Mouse (Mus musculus): ENCODE data around the gene Iqck.

The Iqck gene

DNA sequence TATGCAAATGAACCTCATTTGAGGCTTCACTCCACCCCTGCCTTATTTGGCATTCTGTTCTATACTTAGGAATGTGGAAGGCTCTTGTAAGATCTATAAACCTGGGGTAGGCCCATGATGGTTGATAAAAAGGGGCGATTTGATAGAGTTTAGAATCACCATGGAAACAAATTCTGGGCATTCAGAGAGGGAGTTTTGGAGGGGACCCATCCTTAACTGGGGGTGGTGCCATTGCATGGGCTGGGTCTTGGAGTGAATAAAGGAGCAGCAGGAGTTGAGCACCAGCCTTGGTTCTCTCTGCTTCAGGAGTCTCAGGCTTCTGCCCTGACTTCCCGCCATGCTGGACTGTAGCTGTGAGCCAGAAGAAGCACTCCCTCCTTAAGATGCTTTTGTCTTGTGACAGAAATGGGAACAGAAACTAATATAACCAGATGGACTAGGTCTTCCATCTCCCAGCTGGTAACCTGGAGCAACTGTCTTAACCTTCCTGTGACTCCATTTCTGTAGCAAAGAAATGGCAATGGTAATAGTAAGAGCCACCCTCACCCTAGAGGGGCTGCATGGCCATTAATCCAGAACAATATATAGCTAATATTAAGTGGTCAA lies 93.2 kb downstream of the Iqck start:
- no peak for DNase-seq (ENCODE audit: low spot score in 2 of 2)

DNA sequence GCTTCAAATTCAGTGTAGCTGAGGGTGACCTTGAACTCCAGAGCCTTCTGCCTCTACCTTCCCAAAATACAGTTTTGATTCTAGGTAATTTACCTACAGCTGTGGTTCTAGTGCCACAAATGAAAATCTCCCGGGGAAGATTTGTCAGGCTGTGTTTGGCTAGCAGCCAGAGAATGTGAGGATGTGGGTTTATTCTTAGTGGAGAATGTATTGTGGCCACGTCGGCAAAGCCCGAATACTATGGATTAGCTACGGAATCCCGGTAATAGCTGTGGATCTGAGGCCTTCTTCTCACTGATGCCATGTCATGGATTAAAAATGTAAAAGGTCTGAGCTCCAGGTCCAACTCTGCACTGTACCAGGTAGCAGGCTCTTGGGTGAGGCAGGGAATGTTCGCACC lies 94.2 kb downstream of the Iqck start:
- no peak for DNase-seq (ENCODE audit: low spot score in 2 of 2)

DNA sequence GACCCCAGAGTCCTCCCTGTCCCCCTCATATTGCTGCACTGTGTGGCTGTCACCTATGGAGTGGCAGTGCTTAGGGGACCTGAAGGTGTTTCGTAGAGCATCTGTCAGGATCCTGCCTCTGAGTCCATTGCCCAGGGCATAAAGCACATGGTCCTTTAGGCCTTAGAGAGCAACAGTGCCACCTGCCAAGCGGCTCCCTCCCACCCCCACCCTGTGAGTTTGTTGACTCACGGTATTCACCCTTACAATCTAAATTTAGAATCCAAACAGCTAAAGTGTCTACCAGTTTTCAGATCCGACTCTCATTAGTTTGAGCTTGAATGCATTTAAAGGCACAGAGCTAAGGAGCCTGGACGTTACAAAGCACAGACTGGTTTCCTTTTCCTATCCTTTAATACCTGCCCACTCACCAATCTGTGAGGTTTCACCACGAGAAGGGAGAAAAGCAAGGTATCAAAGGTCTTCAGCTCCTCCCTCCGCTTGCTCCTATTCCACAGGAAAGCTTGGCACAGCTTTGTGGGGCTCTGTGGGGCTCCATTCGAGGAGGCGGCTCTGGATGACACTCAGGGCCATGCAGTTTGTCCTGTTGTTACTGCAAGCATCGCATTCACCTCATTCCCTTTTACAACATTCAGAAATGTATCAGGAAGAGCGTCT lies 98.2 kb downstream of the Iqck start:
- no peak for DNase-seq (ENCODE audit: low spot score in 2 of 2)

DNA sequence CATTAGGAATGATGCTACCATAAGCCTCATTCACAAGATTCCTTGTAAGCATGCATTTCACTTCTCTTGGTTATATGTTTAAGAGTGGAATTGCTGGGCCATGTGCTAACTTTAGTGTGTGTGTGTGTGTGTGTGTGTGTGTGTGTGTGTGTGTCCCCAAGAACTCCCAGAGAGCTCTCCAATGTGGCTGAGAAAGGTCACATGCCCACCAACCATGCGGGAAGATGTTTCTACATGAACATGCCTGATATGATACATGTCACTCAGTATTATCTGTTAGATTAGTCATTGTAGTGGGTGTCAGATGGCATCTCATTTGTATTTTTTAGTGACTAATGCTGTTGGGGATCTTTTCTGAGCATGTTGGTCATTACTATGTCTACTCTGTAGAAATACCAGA lies 99.4 kb downstream of the Iqck start:
- no peak for DNase-seq (ENCODE audit: low spot score in 2 of 2)

DNA sequence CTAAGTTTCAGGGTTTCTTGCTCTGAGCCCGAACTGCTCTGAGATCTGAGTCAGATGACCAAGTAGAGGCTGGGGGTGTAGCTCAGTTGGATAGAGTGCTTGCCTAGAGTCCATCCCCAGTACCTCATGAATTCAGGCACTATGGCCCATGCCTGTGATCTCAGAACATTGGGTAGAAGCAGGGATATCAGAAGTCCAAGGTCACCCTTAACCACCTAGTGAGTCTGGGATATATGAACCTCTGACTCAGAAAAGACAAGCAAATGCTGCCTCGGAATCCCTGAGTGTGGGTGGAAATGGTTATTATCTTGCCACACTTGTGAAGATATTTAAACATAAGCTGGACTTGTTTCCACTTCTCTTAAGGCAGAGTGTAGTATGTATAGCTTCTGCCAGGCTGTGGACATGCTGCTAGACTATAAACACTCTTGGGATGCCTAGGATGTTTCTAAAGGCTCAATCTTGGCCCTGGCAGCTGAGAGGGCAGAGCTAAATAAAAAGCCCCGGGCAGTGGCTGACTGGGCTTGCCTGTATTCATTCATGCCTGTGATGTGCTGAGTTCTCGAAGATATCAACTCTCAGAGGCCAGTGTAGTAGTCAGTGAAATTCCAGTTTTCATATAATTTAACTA lies 101.2 kb downstream of the Iqck start:
- no peak for DNase-seq (ENCODE audit: low spot score in 2 of 2)

DNA sequence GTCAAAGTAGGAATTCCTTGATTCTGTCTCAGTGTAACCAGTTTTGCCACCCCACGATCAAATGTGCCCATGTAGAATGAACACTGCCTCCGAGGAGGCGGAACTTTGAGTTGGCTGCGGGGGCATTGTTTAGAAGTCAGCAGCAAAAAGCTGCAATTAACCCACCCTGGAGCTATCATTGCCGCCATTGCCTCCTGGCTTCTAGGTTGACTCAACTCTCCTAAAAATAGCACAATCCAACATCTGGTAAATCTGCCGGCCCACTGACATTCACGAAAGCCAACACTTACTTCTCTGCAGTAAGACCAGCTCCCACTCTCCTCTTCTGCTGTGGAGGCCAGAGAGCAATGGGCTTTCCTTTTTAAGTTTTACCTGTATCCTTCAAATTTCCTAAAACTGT lies 103.7 kb downstream of the Iqck start:
- no peak for DNase-seq (ENCODE audit: low spot score in 2 of 2)

DNA sequence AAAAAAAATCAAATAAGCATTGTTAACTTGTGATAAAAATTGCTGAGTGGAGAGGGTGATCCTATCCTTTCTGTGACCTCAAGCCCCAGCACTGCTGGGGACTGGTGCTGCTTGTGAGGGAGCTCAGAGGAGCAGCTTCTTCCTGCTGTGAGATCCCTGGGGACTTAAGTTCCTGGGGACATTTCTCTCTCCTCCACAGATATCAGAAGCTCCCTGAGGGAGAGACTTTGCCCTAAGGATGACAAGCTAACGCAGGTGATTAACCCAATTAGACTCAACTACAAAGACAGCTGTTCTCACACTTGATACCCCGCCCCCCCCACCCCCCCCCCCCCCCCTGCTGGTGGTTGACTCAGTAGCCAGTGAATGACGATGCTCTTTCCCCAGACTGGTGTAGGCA lies 109.2 kb downstream of the Iqck start:
- no peak for DNase-seq (ENCODE audit: low spot score in 2 of 2)

DNA sequence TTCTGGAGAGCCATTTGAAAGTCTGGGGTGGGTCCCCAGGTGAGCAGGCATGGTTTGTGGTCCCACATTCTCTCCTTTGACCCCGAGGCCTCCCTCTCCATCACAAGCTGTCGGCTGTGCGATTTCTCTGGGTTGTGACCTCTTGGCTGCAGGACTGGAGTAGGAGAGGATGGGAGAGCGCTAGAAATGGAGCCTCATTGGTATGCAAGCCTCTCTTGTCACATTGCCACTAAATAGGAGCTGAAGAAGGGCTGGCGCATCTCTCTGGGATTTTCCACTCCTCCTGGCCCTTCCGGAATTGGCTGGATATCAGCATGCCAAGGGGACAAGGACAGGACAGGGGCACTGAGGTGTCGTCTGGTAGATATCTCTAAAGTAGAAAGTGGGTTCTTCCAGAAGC lies 109.6 kb downstream of the Iqck start:
- DNase-seq (ENCODE audit: low spot score in 2 of 2), result no peak

DNA sequence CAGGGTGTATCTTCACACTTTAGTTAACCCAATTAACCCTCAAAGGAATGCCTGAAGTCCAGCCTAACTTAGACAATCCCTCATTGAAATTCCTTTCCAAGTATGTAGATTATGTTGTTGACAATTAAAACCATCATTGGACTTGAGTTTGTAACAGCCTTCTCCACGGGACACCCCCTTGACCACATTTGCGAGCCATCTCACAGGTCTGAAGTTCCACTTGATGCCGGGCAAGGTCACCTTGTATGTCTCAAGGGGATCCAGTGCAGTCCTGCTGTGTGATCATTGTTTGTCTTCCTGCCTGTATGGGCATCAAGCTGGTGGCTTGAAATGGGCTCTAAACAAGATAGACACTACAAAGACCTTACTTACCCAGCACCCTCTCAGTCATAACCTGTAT lies 113.3 kb downstream of the Iqck start:
- DNase-seq (ENCODE audit: low spot score in 2 of 2), result no peak

DNA sequence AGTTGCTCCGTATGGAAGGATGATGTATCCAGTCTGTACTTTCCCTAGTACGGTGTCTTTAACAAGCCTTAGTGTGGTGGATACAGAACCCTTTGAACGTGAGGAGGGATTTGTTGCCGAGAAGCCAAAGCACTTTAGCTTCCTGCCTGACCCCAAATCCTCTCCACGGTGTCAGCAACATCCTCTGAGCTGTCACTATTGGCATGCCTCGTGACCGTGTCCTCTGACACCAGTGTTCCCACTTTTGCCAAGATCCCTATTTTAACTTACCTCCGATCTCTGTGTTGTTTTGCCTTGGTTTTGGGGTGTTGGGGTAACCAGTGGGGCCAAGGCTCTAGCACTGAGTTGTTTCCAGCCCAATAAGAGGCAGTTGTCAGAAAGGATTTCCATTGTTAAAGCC lies 115.9 kb downstream of the Iqck start:
- no peak for DNase-seq (ENCODE audit: low spot score in 2 of 2)

DNA sequence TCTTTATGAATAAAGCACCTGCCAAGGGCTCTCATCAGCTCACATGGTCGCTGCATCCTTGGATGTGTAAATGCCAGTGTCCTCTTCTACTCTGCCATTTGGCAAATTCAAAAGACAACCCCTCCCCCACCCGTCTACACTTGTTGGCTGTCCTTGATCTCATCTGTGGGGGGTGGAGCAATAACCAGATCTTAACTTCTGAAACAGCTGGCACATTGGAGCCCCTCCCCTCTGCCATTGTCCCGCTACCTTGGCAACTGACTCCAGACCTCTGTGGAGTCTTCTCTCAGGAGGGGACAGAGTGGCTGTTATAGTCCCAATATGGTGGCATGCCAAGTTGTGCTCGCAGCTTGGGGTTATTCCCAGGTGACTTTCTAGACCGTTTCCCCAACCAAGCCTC lies 116.8 kb downstream of the Iqck start:
- DNase-seq (ENCODE audit: low spot score in 2 of 2), result no peak

DNA sequence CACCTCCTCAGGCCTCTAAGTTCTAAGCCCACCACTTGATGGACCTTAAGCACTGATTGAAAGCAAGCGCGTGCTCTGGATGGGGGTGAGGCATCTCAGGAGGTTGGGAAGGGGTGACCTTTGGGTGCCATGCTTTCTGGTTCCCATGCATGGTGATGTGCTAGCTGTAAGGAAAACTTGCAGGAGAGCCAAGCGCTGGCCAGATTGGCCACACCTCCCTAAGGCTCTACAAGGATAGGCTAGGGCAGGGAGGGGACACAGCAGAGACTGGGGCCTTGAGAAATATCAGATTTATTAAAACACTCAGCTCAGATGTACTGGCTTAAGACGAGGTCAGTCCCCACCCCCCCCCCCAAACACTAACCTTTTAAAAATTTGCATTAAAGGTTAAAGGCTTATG lies 117.8 kb downstream of the Iqck start:
- DNase-seq (ENCODE audit: low spot score in 2 of 2), result no peak

DNA sequence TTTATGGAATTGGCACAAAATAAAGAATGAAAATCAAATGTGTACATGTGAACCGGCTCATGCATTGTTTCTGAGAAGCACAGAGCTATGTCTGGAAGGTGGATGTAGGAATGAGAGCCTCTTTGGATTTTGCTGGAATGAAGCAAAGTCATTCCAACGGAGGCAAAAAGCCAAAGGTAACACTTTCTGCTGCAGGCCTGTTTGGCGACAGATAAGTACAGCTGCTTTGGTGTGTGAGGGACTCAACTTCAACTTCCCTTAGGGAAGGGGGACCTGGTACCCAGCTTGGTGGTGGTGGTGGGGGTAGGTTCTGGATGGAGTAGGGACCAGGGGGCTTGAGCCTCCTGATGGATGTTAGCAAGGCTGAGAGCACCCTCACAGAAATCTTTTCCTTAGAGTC lies 120.3 kb downstream of the Iqck start:
- DNase-seq (ENCODE audit: low spot score in 2 of 2), result no peak

DNA sequence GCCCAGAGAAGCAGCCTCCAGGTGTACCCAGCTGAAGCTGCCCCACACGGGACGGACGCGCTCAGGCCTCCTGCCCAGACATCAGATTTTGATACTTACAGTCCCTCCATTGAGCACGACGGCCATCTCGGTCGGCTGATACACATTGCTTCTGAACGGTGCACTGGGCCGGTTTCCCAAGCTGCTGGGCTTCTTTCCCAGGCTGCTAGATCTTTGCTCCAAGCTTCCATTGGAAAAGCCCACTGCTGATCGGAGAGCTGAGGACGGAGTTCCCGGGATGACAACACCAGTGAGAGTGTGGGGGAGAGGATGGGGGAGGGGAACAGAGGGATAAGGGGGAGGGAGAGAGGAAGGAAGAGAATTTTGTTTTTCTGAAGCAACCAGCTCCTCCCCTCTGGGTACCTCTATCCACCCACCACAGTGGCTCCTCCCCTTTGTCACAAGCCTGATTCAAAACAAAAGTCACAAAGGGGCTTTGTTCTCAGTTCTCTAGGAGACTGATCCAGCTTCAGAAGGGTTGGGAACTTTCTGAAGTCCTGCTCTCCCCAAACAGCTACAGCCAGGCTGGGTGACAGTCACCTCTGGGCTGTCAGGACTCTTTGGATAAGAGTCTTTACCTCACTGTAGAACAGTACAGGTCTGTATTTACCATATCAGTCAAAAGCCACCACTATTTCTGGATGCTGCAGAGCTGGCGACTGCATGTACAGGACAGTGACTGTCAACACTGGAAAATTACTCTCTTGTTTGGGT lies 121.0 kb downstream of the Iqck start:
- DNase-seq (ENCODE audit: low spot score in 2 of 2), result no peak

DNA sequence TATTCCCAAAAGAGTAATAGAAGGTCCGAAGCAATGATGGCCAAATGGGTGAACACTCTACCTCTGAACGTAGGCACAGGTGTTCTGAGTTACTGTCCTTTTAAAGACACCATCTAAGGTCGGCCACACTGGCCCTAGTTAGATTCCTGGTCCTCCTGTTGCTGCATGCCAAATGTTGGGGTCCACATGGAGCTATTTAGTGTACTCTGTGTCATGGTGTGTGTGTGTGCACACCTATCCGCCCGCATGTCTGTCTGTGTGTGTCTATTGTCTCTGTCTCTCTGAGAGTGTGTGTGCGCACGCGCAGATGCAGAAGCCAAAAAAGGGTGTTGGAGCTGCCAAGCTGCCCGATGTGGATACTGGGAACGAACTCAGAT lies 121.6 kb downstream of the Iqck start:
- DNase-seq (ENCODE audit: low spot score in 2 of 2), result no peak

DNA sequence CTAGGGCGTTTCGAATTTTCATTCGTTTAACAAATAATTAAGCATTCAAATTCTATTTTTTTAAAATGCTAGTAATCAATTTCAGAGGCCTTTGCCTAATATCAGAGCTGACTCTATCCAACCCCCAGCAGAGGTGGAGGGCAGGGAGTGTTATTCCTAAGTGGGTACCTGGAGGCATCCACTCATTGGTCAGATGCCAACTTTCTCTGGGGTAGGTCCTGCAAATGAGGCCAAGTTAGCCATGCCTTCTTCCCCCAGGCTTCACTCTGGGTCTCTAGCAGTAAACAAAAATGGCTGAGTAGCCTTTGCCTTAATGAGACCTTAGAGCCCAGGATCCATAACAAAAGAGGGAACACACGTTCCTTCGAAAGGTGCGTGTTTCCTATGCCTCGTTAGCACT lies 123.6 kb downstream of the Iqck start:
- no peak for DNase-seq (ENCODE audit: low spot score in 2 of 2)

DNA sequence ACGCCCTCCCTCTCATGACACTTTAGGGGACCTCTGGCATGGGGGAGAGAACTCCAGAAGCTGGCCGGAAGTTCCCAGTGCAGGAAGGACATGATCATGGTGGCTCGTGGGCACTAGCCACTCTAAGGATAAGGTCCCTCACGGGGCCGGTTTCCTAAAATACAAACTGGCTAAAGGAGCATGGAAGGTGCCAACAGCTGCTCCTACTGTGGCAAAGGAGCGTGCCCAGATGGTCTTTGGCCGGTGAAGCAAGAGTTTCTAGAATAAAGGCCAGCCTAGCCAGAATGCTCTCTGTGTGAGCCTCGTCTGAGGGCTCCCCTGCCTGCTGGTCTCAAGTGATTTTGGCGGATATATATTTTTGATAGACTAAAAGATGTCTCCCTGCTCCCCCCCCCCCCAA lies 124.2 kb downstream of the Iqck start:
- no peak for DNase-seq (ENCODE audit: low spot score in 2 of 2)

DNA sequence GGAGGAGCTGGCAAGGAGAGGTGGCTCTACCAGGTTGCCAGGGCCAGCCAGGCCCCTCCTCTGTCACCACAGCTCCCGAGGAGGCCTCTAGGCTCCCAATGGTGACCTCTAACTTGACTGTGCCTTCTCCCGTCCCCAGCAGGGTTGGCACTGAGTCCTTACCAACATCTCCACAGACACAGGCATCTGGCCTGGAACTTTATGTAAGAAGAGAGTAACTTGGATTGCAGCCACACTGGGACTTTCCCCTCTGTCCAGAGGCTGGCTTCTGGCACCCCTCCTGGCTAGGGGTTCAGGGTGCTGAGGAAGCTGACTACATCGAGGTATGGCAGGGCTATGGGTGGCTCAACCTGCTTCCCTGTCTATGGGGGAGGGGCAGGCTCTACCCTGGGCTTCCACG lies 125.8 kb downstream of the Iqck start:
- no peak for DNase-seq (ENCODE audit: low spot score in 2 of 2)

DNA sequence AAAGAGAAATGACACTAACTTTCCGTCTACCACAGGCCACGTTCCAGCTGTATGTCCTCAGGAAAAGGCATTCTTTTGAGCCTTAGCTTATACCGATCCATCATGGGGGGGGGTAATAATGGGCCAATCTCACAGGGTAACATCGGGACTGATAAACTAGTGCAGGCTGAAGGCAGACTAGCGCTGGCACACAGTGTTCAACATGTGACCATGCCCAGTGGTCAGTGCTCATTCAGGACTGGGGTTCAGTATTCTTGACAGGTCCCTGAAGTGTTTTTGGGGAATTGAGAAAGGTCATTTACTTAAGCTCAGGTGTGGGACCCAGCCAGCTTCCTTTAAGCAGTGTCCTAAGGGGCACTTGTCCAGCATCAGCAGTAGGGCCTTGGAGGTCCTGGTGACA lies 126.3 kb downstream of the Iqck start:
- no peak for DNase-seq (ENCODE audit: low spot score in 2 of 2)

DNA sequence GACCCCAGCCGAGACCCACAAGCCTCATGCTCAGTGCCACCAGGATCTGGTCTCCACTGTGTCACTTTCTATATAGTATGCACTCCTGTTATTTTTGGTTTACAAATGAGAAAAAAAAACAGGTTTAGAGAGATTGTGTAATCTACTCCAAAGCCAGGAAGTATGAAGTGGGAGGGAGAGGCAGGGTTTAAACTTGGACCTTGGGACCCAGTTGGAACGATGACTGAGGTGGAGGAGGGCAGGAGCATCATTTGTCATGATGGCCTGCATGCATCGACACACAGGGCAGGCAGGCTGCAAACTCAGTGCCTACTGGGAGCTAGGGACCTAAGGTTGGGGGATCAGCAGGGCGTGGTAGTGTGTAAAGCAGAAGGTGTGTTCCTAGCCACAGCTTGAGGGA lies 127.0 kb downstream of the Iqck start:
- DNase-seq (ENCODE audit: low spot score in 2 of 2), result no peak

DNA sequence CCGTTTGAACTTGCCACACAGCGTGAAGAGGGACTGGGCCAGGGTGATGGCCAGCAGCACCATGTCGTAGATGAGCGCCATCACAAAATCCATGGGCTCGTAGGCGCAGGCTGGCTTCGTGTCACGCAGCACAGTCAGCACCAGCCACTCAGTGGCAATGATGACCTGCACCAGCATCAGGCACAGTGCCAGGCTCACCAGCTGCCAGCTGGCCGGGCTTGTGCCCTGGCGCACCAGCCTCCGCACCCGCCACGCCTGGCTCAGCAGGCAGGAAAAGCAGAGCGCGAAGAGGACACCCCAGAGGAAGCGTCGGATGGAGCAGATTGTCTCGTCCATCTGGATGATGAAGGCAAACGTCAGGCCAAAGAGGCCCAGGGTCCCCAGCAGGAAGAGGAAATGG lies 128.4 kb downstream of the Iqck start:
- DNase-seq (ENCODE audit: low spot score in 2 of 2), result peak in 1 of 2 experiments; percentile 25

DNA sequence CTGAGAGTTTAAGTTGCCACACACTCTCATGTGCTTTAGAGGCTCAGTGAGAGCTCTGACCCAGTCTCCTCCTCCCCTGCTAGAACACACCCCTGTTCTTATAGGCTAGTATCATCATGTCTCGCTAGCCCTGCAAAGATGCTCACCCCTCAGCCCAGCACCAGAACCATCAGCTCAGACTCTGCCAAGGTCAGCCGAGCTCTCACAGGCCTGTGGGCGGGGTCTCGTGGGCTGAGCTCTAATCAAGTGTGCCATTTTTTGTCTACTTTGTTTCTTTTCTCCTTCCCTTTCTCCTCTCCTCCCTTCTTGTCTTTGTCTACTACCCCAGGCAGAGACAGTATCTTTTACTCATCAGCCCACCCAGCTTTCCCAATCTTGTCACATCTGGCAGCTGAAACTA lies 130.2 kb downstream of the Iqck start:
- DNase-seq (ENCODE audit: low spot score in 2 of 2), result no peak

DNA sequence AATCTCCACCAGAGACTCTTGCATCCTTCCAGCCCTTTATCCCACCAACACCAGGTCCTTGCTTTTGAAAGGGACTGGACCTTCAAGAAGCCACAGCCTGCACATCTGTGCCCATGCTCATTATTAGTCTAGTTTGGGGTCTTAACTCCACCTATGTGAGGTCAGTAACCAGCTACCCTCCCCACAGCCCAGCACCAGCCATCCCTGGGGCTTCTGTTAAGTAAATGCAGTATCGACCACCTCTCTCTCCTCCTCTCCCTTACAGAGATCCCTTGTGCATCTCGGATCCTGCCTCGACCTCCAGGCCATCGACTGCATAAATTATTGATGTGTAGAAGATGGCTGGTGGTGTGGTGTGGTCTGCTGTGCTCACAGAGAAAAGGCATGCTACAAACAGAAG lies 130.8 kb downstream of the Iqck start:
- DNase-seq (ENCODE audit: low spot score in 2 of 2), result no peak
